Mouse (Mus musculus): Measurements from ENCODE around the gene Poldip3. TPM values are rescaled to one million over a fixed set of nuclear protein-coding genes. Genes with fewer than 3 reads are reported as not detected.
A peak's percentile ranks its signal among the peaks of the same experiment; 100 is the strongest.

Gene Poldip3
- polyA plus RNA-seq, 1 experiment, result 14.0 TPM

- Histone ChIP-seq H3K4me3 (ENCODE audit: insufficient read depth, low read depth, low read length) (peak within 1 kb of the TSS; percentile 92), H3K27ac (replicated peaks; ENCODE audit: low read depth, low read length) (no peak within 1 kb of the TSS), H3K4me1 (ENCODE audit: control insufficient read depth, insufficient read depth, insufficient read length, low read length) (no peaks in the 10 kb centered on the region)
Observed at GRCm38 (mm10) chr15:83122566-83123145, 26.5 kb downstream of the Poldip3 start, which contains the start of gene Rrp7a. TSS of gene Rrp7a (minus strand) at chr15:83122801.

- no peaks in the 10 kb centered on the region for H3K4me1 ChIP-seq (ENCODE audit: control insufficient read depth, insufficient read depth, insufficient read length, low read length)
- H3K27ac ChIP-seq (replicated peaks; ENCODE audit: low read depth, low read length), result no peak overlapping the region
- H3K4me3 ChIP-seq (ENCODE audit: insufficient read depth, low read depth, low read length), result peak overlapping the region; percentile 92
Observed at GRCm38 (mm10) chr15:83121709-83122565, 27.2 kb downstream of the Poldip3 start.

GRCm38 (mm10) chr15:83118360-83118759, 30.8 kb downstream of the Poldip3 start:
- Histone ChIP-seq H3K27ac (replicated peaks; ENCODE audit: low read depth, low read length) (no peak overlapping the region), H3K4me1 (ENCODE audit: control insufficient read depth, insufficient read depth, insufficient read length, low read length) (no peaks in the 10 kb centered on the region), H3K4me3 (ENCODE audit: insufficient read depth, low read depth, low read length) (no peak overlapping the region)

- Histone ChIP-seq H3K27ac (replicated peaks; ENCODE audit: low read depth, low read length) (no peak overlapping the region), H3K4me1 (ENCODE audit: control insufficient read depth, insufficient read depth, insufficient read length, low read length) (peaks cover 2% of the 10 kb centered on the region; the same call in 1 of the 2 replicates), H3K4me3 (ENCODE audit: insufficient read depth, low read depth, low read length) (no peak overlapping the region)
Observed at GRCm38 (mm10) chr15:83115071-83115470, 34.1 kb downstream of the Poldip3 start.

GRCm38 (mm10) chr15:83114106-83114505, 35.1 kb downstream of the Poldip3 start:
- peaks cover 2% of the 10 kb centered on the region; the same call in 1 of the 2 replicates for H3K4me1 ChIP-seq (ENCODE audit: control insufficient read depth, insufficient read depth, insufficient read length, low read length)

GRCm38 (mm10) chr15:83112898-83113297, 36.3 kb downstream of the Poldip3 start:
- Histone ChIP-seq H3K4me3 (ENCODE audit: insufficient read depth, low read depth, low read length) (no peak overlapping the region), H3K4me1 (ENCODE audit: control insufficient read depth, insufficient read depth, insufficient read length, low read length) (peaks cover 2% of the 10 kb centered on the region; the same call in 1 of the 2 replicates), H3K27ac (replicated peaks; ENCODE audit: low read depth, low read length) (no peak overlapping the region)

More at GRCm38 (mm10) chr15:83114106-83114505, 35.1 kb downstream of the Poldip3 start:
- Histone ChIP-seq H3K27ac (replicated peaks; ENCODE audit: low read depth, low read length) (no peak overlapping the region), H3K4me3 (ENCODE audit: insufficient read depth, low read depth, low read length) (no peak overlapping the region)

- Histone ChIP-seq H3K4me3 (ENCODE audit: insufficient read depth, low read depth, low read length) (no peak overlapping the region), H3K4me1 (ENCODE audit: control insufficient read depth, insufficient read depth, insufficient read length, low read length) (peaks cover 2% of the 10 kb centered on the region; the same call in 1 of the 2 replicates), H3K27ac (replicated peaks; ENCODE audit: low read depth, low read length) (no peak overlapping the region)
Observed at GRCm38 (mm10) chr15:83111874-83112273, 37.3 kb downstream of the Poldip3 start.

- H3K4me3 ChIP-seq (ENCODE audit: insufficient read depth, low read depth, low read length), result no peak overlapping the region
- H3K27ac ChIP-seq (replicated peaks; ENCODE audit: low read depth, low read length), result no peak overlapping the region
- peaks cover 2% of the 10 kb centered on the region; the same call in 1 of the 2 replicates for H3K4me1 ChIP-seq (ENCODE audit: control insufficient read depth, insufficient read depth, insufficient read length, low read length)
Observed at GRCm38 (mm10) chr15:83111290-83111689, 37.9 kb downstream of the Poldip3 start.

GRCm38 (mm10) chr15:83107814-83108213, 41.4 kb downstream of the Poldip3 start:
- Histone ChIP-seq H3K4me3 (ENCODE audit: insufficient read depth, low read depth, low read length) (no peak overlapping the region), H3K4me1 (ENCODE audit: control insufficient read depth, insufficient read depth, insufficient read length, low read length) (no peaks in the 10 kb centered on the region), H3K27ac (replicated peaks; ENCODE audit: low read depth, low read length) (no peak overlapping the region)

GRCm38 (mm10) chr15:83106426-83106825, 42.8 kb downstream of the Poldip3 start:
- Histone ChIP-seq H3K4me3 (ENCODE audit: insufficient read depth, low read depth, low read length) (no peak overlapping the region), H3K4me1 (ENCODE audit: control insufficient read depth, insufficient read depth, insufficient read length, low read length) (no peaks in the 10 kb centered on the region), H3K27ac (replicated peaks; ENCODE audit: low read depth, low read length) (no peak overlapping the region)

- Histone ChIP-seq H3K27ac (replicated peaks; ENCODE audit: low read depth, low read length) (no peak overlapping the region), H3K4me1 (ENCODE audit: control insufficient read depth, insufficient read depth, insufficient read length, low read length) (no peaks in the 10 kb centered on the region), H3K4me3 (ENCODE audit: insufficient read depth, low read depth, low read length) (no peak overlapping the region)
Observed at GRCm38 (mm10) chr15:83103111-83103510, 46.1 kb downstream of the Poldip3 start.

- H3K4me1 ChIP-seq (ENCODE audit: control insufficient read depth, insufficient read depth, insufficient read length, low read length), result no peaks in the 10 kb centered on the region
- H3K4me3 ChIP-seq (ENCODE audit: insufficient read depth, low read depth, low read length), result peak overlapping the region; percentile 85
- H3K27ac ChIP-seq (replicated peaks; ENCODE audit: low read depth, low read length), result peak overlapping the region; percentile 80
Observed at GRCm38 (mm10) chr15:83100332-83100662, 48.9 kb downstream of the Poldip3 start.

- no peaks in the 10 kb centered on the region for H3K4me1 ChIP-seq (ENCODE audit: control insufficient read depth, insufficient read depth, insufficient read length, low read length)
- H3K4me3 ChIP-seq (ENCODE audit: insufficient read depth, low read depth, low read length), result peak overlapping the region; percentile 85
- H3K27ac ChIP-seq (replicated peaks; ENCODE audit: low read depth, low read length), result peak overlapping the region; percentile 80
Observed at GRCm38 (mm10) chr15:83099533-83100331, 49.5 kb downstream of the Poldip3 start.

GRCm38 (mm10) chr15:83095950-83096349, 53.2 kb downstream of the Poldip3 start:
- no peak overlapping the region for H3K27ac ChIP-seq (replicated peaks; ENCODE audit: low read depth, low read length)
- no peaks in the 10 kb centered on the region for H3K4me1 ChIP-seq (ENCODE audit: control insufficient read depth, insufficient read depth, insufficient read length, low read length)
- H3K4me3 ChIP-seq (ENCODE audit: insufficient read depth, low read depth, low read length), result no peak overlapping the region

- H3K27ac ChIP-seq (replicated peaks; ENCODE audit: low read depth, low read length), result no peak overlapping the region
- no peaks in the 10 kb centered on the region for H3K4me1 ChIP-seq (ENCODE audit: control insufficient read depth, insufficient read depth, insufficient read length, low read length)
- no peak overlapping the region for H3K4me3 ChIP-seq (ENCODE audit: insufficient read depth, low read depth, low read length)
Observed at GRCm38 (mm10) chr15:83093687-83094086, 55.5 kb downstream of the Poldip3 start.
